Mouse (Mus musculus): ENCODE data around the gene Comp. TPM values are rescaled to one million over a fixed set of nuclear protein-coding genes. Genes with fewer than 3 reads are reported as not detected.

The Comp gene
- polyA plus RNA-seq, 1 experiment from 2014 or later, result 0.42 TPM

GRCm38 (mm10) chr8:70356111-70356510 lies 17.2 kb upstream of the Comp start:
- Histone ChIP-seq H3K4me2 (replicated peaks) (no peak overlapping the region), H3K4me1 (replicated peaks) (peaks cover 22% of the 10 kb centered on the region), H3K27ac (no peak overlapping the region), H3K9ac (replicated peaks) (no peak overlapping the region), H3K27me3 (no peaks in the 10 kb centered on the region), H3K4me3 (replicated peaks) (no peak overlapping the region), H3K9me3 (no peaks in the 10 kb centered on the region), H3K36me3 (no peaks in the 10 kb centered on the region)
- no peak for ATAC-seq
- WGBS, result 82% methylated on average over 1 of the region's 1 CpGs

DNA sequence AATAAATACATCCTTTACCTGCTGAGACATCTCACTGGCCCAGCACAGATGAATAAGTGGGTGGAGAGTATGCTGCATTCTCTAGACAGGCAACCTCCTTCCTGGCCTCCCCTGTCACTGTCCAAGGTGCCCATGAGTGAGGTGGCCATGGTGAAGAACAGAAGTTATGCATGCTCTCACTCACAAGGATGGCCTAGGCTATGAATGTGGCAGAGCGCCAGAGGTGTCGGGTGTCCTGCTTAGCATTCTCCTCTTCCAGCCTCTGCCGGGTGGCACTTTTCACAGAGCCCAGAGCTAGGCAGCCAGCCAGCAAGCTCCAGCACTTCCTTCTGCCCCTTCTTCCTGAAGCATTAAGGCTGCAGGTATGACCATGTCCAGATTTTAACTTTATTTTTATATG lies 13.9 kb upstream of the Comp start:
- 49% methylated on average over 3 of the region's 3 CpGs for WGBS
- Histone ChIP-seq H3K9ac (replicated peaks) (0 out of 2 replicates have a peak overlapping the region, but pooled peaks have one; percentile 3), H3K27ac (no peak overlapping the region), H3K36me3 (no peaks in the 10 kb centered on the region), H3K27me3 (no peaks in the 10 kb centered on the region), H3K4me1 (replicated peaks) (no peaks in the 10 kb centered on the region), H3K4me3 (replicated peaks) (no peak overlapping the region), H3K9me3 (no peaks in the 10 kb centered on the region), H3K4me2 (replicated peaks) (no peak overlapping the region)
- ATAC-seq, result no peak

DNA sequence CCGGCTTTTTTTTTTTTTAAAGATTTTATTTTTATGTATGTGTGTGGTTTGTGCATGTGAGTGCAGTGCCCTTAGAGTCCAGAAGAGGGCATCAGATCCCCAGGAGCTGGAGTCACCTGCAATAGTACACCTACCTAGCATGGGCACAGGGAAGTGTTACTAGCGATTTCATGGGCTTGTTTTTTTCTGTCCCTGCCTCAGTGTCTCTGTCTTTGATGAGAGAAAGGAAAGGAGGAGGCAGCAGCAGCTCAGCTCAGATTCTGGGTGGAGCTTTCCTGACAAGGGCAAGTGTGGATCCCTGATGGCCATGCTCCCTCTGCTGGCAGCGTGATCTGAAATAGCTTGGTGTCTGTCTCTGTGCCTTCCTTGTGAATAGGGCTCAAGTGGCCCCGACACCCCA lies 12.6 kb upstream of the Comp start:
- WGBS, result 35% methylated on average over 4 of the region's 4 CpGs

GRCm38 (mm10) chr8:70361484-70362032 lies 11.8 kb upstream of the Comp start:
- no peak overlapping the region for H3K4me3 ChIP-seq (replicated peaks)
- H3K9me3 ChIP-seq, result no peaks in the 10 kb centered on the region
- ATAC-seq, result no peak
- H3K4me2 ChIP-seq (replicated peaks), result no peak overlapping the region
- H3K36me3 ChIP-seq, result no peaks in the 10 kb centered on the region
- 80% methylated on average over 10 of the region's 10 CpGs for WGBS
- no peaks in the 10 kb centered on the region for H3K4me1 ChIP-seq (replicated peaks)
- no peak overlapping the region for H3K27ac ChIP-seq
- no peaks in the 10 kb centered on the region for H3K27me3 ChIP-seq
- no peak overlapping the region for H3K9ac ChIP-seq (replicated peaks)

More for the DNA sequence above, 12.6 kb upstream of the Comp start:
- H3K4me3 ChIP-seq (replicated peaks), result no peak overlapping the region
- H3K4me1 ChIP-seq (replicated peaks), result no peaks in the 10 kb centered on the region
- H3K4me2 ChIP-seq (replicated peaks), result no peak overlapping the region
- no peak for ATAC-seq
- H3K9ac ChIP-seq (replicated peaks), result no peak overlapping the region
- H3K27me3 ChIP-seq, result no peaks in the 10 kb centered on the region
- no peaks in the 10 kb centered on the region for H3K9me3 ChIP-seq
- no peaks in the 10 kb centered on the region for H3K36me3 ChIP-seq
- no peak overlapping the region for H3K27ac ChIP-seq

GRCm38 (mm10) chr8:70364066-70364465 lies 9.3 kb upstream of the Comp start:
- 0 out of 2 replicates have a peak, but pooled peaks have one; percentile 14 for ATAC-seq
- Histone ChIP-seq H3K36me3 (no peaks in the 10 kb centered on the region), H3K27ac (no peak overlapping the region), H3K4me1 (replicated peaks) (no peaks in the 10 kb centered on the region), H3K27me3 (no peaks in the 10 kb centered on the region), H3K9ac (replicated peaks) (no peak overlapping the region), H3K4me2 (replicated peaks) (no peak overlapping the region), H3K9me3 (no peaks in the 10 kb centered on the region), H3K4me3 (replicated peaks) (no peak overlapping the region)
- WGBS, result 26% methylated on average over 5 of the region's 5 CpGs

- Histone ChIP-seq H3K36me3 (no peaks in the 10 kb centered on the region), H3K9ac (replicated peaks) (no peak overlapping the region), H3K27me3 (peaks cover 13% of the 10 kb centered on the region), H3K4me2 (replicated peaks) (no peak overlapping the region), H3K27ac (no peak overlapping the region), H3K4me3 (replicated peaks) (no peak overlapping the region), H3K4me1 (replicated peaks) (no peaks in the 10 kb centered on the region), H3K9me3 (no peaks in the 10 kb centered on the region)
- no peak for ATAC-seq
- 80% methylated on average over 5 of the region's 5 CpGs for WGBS
Observed at GRCm38 (mm10) chr8:70366588-70366987, 6.8 kb upstream of the Comp start.

DNA sequence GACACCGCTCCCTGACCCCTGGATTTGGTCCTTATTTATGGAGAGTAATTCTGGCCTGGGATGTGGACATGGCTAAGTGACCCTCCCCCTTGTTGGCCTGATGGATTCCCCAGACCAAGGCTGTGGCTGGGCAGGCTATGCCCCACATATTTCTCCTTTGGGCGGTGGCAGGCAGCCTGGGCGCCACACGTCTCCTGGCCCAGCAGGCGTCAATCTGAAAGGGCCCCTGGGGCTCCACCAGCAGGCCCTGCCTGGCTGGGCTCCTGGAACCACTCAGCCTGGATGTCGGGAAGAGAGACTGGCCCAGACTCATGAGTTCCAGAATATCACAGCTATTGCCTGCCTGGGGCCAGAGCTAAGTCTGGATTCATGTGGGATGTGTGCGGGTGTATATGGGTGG lies 2.9 kb upstream of the Comp start:
- Histone ChIP-seq H3K4me1 (replicated peaks) (peaks cover 19% of the 10 kb centered on the region), H3K4me3 (replicated peaks) (no peak overlapping the region), H3K9ac (replicated peaks) (no peak overlapping the region), H3K4me2 (replicated peaks) (no peak overlapping the region), H3K36me3 (no peaks in the 10 kb centered on the region), H3K27me3 (peaks cover 51% of the 10 kb centered on the region), H3K27ac (no peak overlapping the region), H3K9me3 (no peaks in the 10 kb centered on the region)
- 76% methylated on average over 7 of the region's 7 CpGs for WGBS
- no peak for ATAC-seq

- no peak overlapping the region for H3K9ac ChIP-seq (replicated peaks)
- WGBS, result 40% methylated on average over 6 of the region's 6 CpGs
- ATAC-seq, result no peak
Observed at GRCm38 (mm10) chr8:70371951-70372350, 1.4 kb upstream of the Comp start.

GRCm38 (mm10) chr8:70374318-70374927 lies 1.1 kb downstream of the Comp start:
- under 1% methylated on average over 53 of the region's 53 CpGs for WGBS
- ATAC-seq, result peak; percentile 70
- peaks cover 25% of the 10 kb centered on the region for H3K4me1 ChIP-seq (replicated peaks)
- peak overlapping the region; percentile 34 for H3K4me3 ChIP-seq (replicated peaks)
- H3K27me3 ChIP-seq, result peaks cover 91% of the 10 kb centered on the region
- no peaks in the 10 kb centered on the region for H3K9me3 ChIP-seq
- H3K27ac ChIP-seq, result no peak overlapping the region
- H3K9ac ChIP-seq (replicated peaks), result no peak overlapping the region
- H3K36me3 ChIP-seq, result no peaks in the 10 kb centered on the region
- peak overlapping the region; percentile 50 for H3K4me2 ChIP-seq (replicated peaks)

More at GRCm38 (mm10) chr8:70371951-70372350, 1.4 kb upstream of the Comp start:
- Histone ChIP-seq H3K27me3 (peaks cover 66% of the 10 kb centered on the region), H3K36me3 (no peaks in the 10 kb centered on the region), H3K27ac (no peak overlapping the region), H3K4me3 (replicated peaks) (no peak overlapping the region), H3K9me3 (no peaks in the 10 kb centered on the region), H3K4me2 (replicated peaks) (no peak overlapping the region), H3K4me1 (replicated peaks) (peaks cover 25% of the 10 kb centered on the region)

DNA sequence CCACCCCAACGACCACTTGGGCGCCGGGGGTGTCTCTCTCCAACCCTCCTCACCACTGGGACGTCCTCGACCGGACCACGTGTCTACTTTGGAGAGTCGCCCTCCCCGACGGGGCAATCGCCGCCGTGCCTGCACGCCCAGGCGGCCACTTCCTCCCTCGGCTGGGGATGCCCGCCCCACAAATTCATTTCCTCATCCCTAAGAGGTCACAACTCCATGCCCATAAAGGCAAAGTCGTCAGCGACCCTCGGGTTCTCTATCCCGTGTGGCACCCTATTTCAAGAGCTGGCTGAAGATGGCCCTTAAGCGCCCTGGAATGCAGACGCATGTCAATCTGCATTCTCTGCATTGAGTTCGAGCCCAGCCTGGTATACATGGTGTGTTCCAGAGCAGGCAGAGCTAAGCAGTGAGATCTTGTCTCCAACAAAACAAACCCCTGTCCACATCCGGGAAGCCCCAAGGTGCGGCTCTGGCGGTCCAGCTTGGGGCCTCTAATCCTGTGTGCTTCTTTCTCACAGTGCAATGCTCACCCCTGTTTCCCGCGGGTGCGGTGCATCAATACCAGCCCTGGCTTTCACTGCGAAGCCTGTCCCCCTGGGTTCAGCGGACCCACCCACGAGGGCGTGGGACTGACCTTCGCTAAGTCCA lies 2.0 kb downstream of the Comp start:
- no peak overlapping the region for H3K27ac ChIP-seq
- H3K27me3 ChIP-seq, result peaks cover 93% of the 10 kb centered on the region
- no peak overlapping the region for H3K4me2 ChIP-seq (replicated peaks)
- 7% methylated on average over 35 of the region's 35 CpGs for WGBS
- H3K9me3 ChIP-seq, result no peaks in the 10 kb centered on the region
- peaks cover 25% of the 10 kb centered on the region for H3K4me1 ChIP-seq (replicated peaks)
- ATAC-seq, result no peak
- H3K4me3 ChIP-seq (replicated peaks), result no peak overlapping the region
- H3K9ac ChIP-seq (replicated peaks), result no peak overlapping the region
- H3K36me3 ChIP-seq, result no peaks in the 10 kb centered on the region

GRCm38 (mm10) chr8:70376275-70376741 lies 3.0 kb downstream of the Comp start:
- H3K4me1 ChIP-seq (replicated peaks), result peaks cover 25% of the 10 kb centered on the region
- 6% methylated on average over 37 of the region's 37 CpGs for WGBS
- ATAC-seq, result no peak
- H3K9me3 ChIP-seq, result no peaks in the 10 kb centered on the region
- H3K36me3 ChIP-seq, result no peaks in the 10 kb centered on the region
- H3K4me3 ChIP-seq (replicated peaks), result 0 out of 2 replicates have a peak overlapping the region, but pooled peaks have one; percentile 8
- H3K27ac ChIP-seq, result no peak overlapping the region
- H3K9ac ChIP-seq (replicated peaks), result no peak overlapping the region; the same call in 1 of the 2 replicates
- peaks cover 92% of the 10 kb centered on the region for H3K27me3 ChIP-seq
- peak overlapping the region; percentile 10; the same call in 1 of the 2 replicates for H3K4me2 ChIP-seq (replicated peaks)

GRCm38 (mm10) chr8:70377049-70377448 lies 3.7 kb downstream of the Comp start:
- H3K27ac ChIP-seq, result no peak overlapping the region
- no peaks in the 10 kb centered on the region for H3K36me3 ChIP-seq
- no peaks in the 10 kb centered on the region for H3K9me3 ChIP-seq
- ATAC-seq, result no peak
- no peak overlapping the region for H3K4me2 ChIP-seq (replicated peaks)
- no peak overlapping the region for H3K9ac ChIP-seq (replicated peaks)
- peaks cover 90% of the 10 kb centered on the region for H3K27me3 ChIP-seq
- H3K4me1 ChIP-seq (replicated peaks), result peaks cover 25% of the 10 kb centered on the region
- H3K4me3 ChIP-seq (replicated peaks), result no peak overlapping the region
- 12% methylated on average over 15 of the region's 15 CpGs for WGBS

Data from midbrain, embryonic 13.5 days (tissue).